Mouse (Mus musculus): ENCODE data around the gene Pikfyve. TPM values are rescaled to one million over a fixed set of nuclear protein-coding genes. Genes with fewer than 3 reads are reported as not detected.
"Not testable (repeated sequence)": the region's sequence is repeated elsewhere in the genome, so short reads cannot be mapped to it uniquely, and the experiment has no call there.

Gene Pikfyve
- polyA plus RNA-seq, 1 experiment from 2014 or later: 7.7 TPM

DNA sequence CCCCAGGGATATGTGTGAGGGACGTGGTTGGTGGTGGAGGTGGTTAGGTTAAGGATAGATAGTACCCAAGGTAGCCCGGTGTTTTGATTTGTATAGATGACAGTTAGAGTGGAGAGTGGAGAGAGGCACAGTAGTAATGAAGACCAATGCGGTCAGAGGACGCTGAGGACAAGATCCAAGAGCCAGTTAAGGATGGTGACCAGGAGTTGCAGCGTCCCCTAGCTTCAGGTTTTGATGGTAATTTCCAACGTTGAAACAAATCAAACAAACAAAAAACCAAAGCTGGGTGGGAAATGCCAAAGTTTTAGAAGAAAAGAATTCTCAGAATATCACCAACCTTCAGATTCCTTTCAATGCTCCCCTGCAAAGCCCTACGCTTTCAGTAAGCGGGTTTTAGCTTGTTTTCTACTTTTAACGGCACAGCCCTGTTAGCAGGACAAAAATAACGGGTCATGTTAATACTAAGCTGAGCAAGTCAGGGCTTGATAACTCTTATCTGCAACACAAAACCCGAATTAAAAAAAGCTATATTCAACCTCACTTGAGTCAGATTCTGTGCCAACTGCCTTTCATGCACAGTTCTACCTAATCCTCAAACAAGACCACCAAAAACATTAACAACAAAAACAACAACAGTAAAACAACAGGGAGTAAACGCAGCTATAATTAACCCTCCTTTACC is 818 bp upstream of the Pikfyve start:
- no peaks in the 10 kb centered on the region for H3K27me3 ChIP-seq (replicated peaks)
- no peak for ATAC-seq (ENCODE audit: insufficient read depth, low FRiP score, low read depth)
- H3K9me3 ChIP-seq: no peaks in the 10 kb centered on the region
- 25% methylated on average over 12 of the region's 12 CpGs for WGBS
- peak overlapping the region; percentile 91 for H3K4me3 ChIP-seq (replicated peaks)
- peak overlapping the region; percentile 22; the same call in 1 of the 2 replicates for H3K9ac ChIP-seq
- peaks cover 5% of the 10 kb centered on the region; the same call in 1 of the 2 replicates for H3K4me1 ChIP-seq
- H3K27ac ChIP-seq: no peak overlapping the region
- no peaks in the 10 kb centered on the region for H3K36me3 ChIP-seq
- peak overlapping the region; percentile 80 for H3K4me2 ChIP-seq

DNA sequence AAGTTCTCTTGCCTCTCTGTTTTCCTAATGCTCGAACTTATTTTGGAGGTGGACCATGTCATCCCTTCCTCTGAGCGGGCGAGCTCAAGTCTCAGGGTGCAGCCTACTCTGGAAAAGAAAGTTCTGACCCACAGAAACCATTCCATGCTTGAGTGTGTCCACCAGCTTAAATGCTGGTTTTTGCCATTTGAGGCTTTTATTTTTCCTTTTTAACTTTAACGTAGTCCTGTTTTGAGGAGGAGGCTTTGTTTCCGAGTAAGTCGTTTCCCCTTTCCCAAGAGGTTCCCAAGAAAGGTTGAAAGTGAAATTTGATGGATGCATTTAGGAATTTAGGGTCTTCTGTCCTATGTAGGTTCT is 569 bp downstream of the Pikfyve start:
- peak overlapping the region; percentile 91 for H3K4me3 ChIP-seq (replicated peaks)
- peak overlapping the region; percentile 71 for H3K4me2 ChIP-seq
- peak overlapping the region; percentile 76 for H3K9ac ChIP-seq
- no peaks in the 10 kb centered on the region for H3K36me3 ChIP-seq
- 0% methylated on average over 6 of the region's 6 CpGs for WGBS
- ATAC-seq (ENCODE audit: insufficient read depth, low FRiP score, low read depth): no peak
- H3K27me3 ChIP-seq (replicated peaks): no peaks in the 10 kb centered on the region
- H3K27ac ChIP-seq: peak overlapping the region; percentile 90
- no peaks in the 10 kb centered on the region for H3K9me3 ChIP-seq
- peaks cover 5% of the 10 kb centered on the region; the same call in 1 of the 2 replicates for H3K4me1 ChIP-seq

GRCm38 (mm10) chr1:65190172-65190571 is 3.7 kb downstream of the Pikfyve start:
- Histone ChIP-seq H3K9me3 (no peaks in the 10 kb centered on the region), H3K9ac (no peak overlapping the region), H3K4me2 (no peak overlapping the region), H3K36me3 (0 out of 2 replicates have a peak, but pooled peaks cover 8% of the 10 kb centered on the region), H3K4me3 (replicated peaks) (no peak overlapping the region), H3K27ac (no peak overlapping the region), H3K4me1 (peaks cover 5% of the 10 kb centered on the region; the same call in 1 of the 2 replicates), H3K27me3 (replicated peaks) (no peaks in the 10 kb centered on the region)
- 84% methylated on average over 4 of the region's 4 CpGs for WGBS
- no peak for ATAC-seq (ENCODE audit: insufficient read depth, low FRiP score, low read depth)

GRCm38 (mm10) chr1:65193226-65193625 is 6.7 kb downstream of the Pikfyve start:
- WGBS: 95% methylated on average over 2 of the region's 2 CpGs
- Histone ChIP-seq H3K4me3 (replicated peaks) (no peak overlapping the region), H3K27me3 (replicated peaks) (no peaks in the 10 kb centered on the region), H3K36me3 (0 out of 2 replicates have a peak, but pooled peaks cover 8% of the 10 kb centered on the region), H3K4me2 (no peak overlapping the region), H3K27ac (no peak overlapping the region), H3K9me3 (no peaks in the 10 kb centered on the region), H3K4me1 (no peaks in the 10 kb centered on the region), H3K9ac (no peak overlapping the region)
- no peak for ATAC-seq (ENCODE audit: insufficient read depth, low FRiP score, low read depth)

- Histone ChIP-seq H3K4me2 (no peak overlapping the region), H3K9ac (no peak overlapping the region), H3K27me3 (replicated peaks) (no peaks in the 10 kb centered on the region), H3K9me3 (no peaks in the 10 kb centered on the region), H3K27ac (no peak overlapping the region), H3K4me1 (no peaks in the 10 kb centered on the region), H3K4me3 (replicated peaks) (no peak overlapping the region), H3K36me3 (no peaks in the 10 kb centered on the region)
- 87% methylated on average over 2 of the region's 2 CpGs for WGBS
- ATAC-seq (ENCODE audit: insufficient read depth, low FRiP score, low read depth): no peak
These were observed 11.9 kb downstream of the Pikfyve start for GRCm38 (mm10) chr1:65198425-65198824.

DNA sequence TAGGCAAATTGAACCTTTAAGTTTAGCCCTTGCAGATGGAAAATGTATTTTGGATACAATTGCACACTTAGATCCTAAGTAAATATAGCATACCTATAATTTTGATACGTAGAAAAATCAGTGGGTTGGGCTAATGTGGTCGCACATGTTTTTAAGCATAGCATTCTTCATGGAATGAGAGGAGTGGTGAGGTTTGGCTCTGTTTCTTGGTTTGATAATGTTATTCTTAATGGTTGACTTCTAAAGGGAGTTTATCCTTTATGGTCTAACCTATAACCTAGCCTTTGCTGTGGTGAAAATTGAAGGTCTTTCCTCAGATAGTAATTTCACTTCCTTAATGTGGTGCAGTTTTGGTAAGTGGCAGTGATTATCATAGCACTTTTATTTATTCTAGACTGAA is 12.4 kb downstream of the Pikfyve start:
- H3K4me3 ChIP-seq (replicated peaks): no peak overlapping the region
- no peak overlapping the region for H3K9ac ChIP-seq
- no peak overlapping the region for H3K4me2 ChIP-seq
- WGBS: 93% methylated on average over 2 of the region's 2 CpGs
- H3K27me3 ChIP-seq (replicated peaks): no peaks in the 10 kb centered on the region
- no peaks in the 10 kb centered on the region for H3K36me3 ChIP-seq
- no peak overlapping the region for H3K27ac ChIP-seq
- H3K4me1 ChIP-seq: no peaks in the 10 kb centered on the region
- H3K9me3 ChIP-seq: no peaks in the 10 kb centered on the region
- no peak for ATAC-seq (ENCODE audit: insufficient read depth, low FRiP score, low read depth)

GRCm38 (mm10) chr1:65204299-65204698 is 17.8 kb downstream of the Pikfyve start:
- Histone ChIP-seq H3K4me2 (no peak overlapping the region), H3K4me1 (no peaks in the 10 kb centered on the region), H3K9ac (no peak overlapping the region), H3K27ac (no peak overlapping the region), H3K9me3 (no peaks in the 10 kb centered on the region), H3K36me3 (peaks cover 20% of the 10 kb centered on the region), H3K4me3 (replicated peaks) (no peak overlapping the region), H3K27me3 (replicated peaks) (no peaks in the 10 kb centered on the region)
- 81% methylated on average over 1 of the region's 1 CpGs for WGBS
- ATAC-seq (ENCODE audit: insufficient read depth, low FRiP score, low read depth): no peak

DNA sequence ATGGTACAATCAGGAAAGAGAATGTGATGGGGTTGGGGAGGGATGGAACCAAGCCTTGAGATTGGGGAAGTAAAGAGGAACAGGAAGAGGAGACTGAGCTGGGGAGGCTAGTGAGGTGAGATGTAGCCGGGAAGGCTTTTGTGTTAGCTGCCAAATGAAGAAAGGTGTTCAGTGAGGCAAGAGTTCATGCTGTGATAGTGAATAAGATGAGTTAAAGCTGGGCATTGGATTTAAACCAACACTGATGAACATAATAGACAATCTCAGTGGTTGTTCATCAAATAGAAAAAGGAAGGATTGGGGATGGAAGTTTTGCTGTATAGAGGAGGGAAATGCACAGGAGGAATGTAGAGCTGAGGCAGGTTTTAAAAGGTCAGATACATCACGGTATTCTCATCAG is 26.7 kb downstream of the Pikfyve start:
- H3K4me1 ChIP-seq: no peaks in the 10 kb centered on the region
- no peak overlapping the region for H3K9ac ChIP-seq
- no peaks in the 10 kb centered on the region for H3K9me3 ChIP-seq
- peaks cover 7% of the 10 kb centered on the region; the same call in 1 of the 2 replicates for H3K36me3 ChIP-seq
- ATAC-seq (ENCODE audit: insufficient read depth, low FRiP score, low read depth): no peak
- no peak overlapping the region for H3K4me2 ChIP-seq
- no peak overlapping the region for H3K27ac ChIP-seq
- no peaks in the 10 kb centered on the region for H3K27me3 ChIP-seq (replicated peaks)
- 88% methylated on average over 2 of the region's 2 CpGs for WGBS
- H3K4me3 ChIP-seq (replicated peaks): no peak overlapping the region

- 81% methylated on average over 2 of the region's 2 CpGs for WGBS
- no peaks in the 10 kb centered on the region for H3K9me3 ChIP-seq
- no peak overlapping the region for H3K9ac ChIP-seq
- H3K4me2 ChIP-seq: no peak overlapping the region
- no peaks in the 10 kb centered on the region for H3K27me3 ChIP-seq (replicated peaks)
- no peaks in the 10 kb centered on the region for H3K4me1 ChIP-seq
- H3K4me3 ChIP-seq (replicated peaks): no peak overlapping the region
- H3K36me3 ChIP-seq: peaks cover 5% of the 10 kb centered on the region
- no peak overlapping the region for H3K27ac ChIP-seq
- ATAC-seq (ENCODE audit: insufficient read depth, low FRiP score, low read depth): no peak
These were observed 31.1 kb downstream of the Pikfyve start for GRCm38 (mm10) chr1:65217567-65217966.

GRCm38 (mm10) chr1:65217972-65218371 is 31.5 kb downstream of the Pikfyve start:
- 93% methylated on average over 1 of the region's 1 CpGs for WGBS
- Histone ChIP-seq H3K27ac (no peak overlapping the region), H3K9me3 (no peaks in the 10 kb centered on the region), H3K9ac (no peak overlapping the region), H3K4me1 (no peaks in the 10 kb centered on the region), H3K4me3 (replicated peaks) (no peak overlapping the region), H3K36me3 (peaks cover 5% of the 10 kb centered on the region), H3K27me3 (replicated peaks) (no peaks in the 10 kb centered on the region), H3K4me2 (no peak overlapping the region)
- ATAC-seq (ENCODE audit: insufficient read depth, low FRiP score, low read depth): no peak

- Histone ChIP-seq H3K27ac (no peak overlapping the region), H3K9ac (no peak overlapping the region), H3K4me2 (no peak overlapping the region), H3K4me3 (replicated peaks) (no peak overlapping the region), H3K9me3 (no peaks in the 10 kb centered on the region), H3K4me1 (no peaks in the 10 kb centered on the region), H3K36me3 (peaks cover 11% of the 10 kb centered on the region), H3K27me3 (replicated peaks) (no peaks in the 10 kb centered on the region)
- WGBS: 92% methylated on average over 2 of the region's 2 CpGs
- no peak for ATAC-seq (ENCODE audit: insufficient read depth, low FRiP score, low read depth)
These were observed 37.2 kb downstream of the Pikfyve start for GRCm38 (mm10) chr1:65223654-65224053.

DNA sequence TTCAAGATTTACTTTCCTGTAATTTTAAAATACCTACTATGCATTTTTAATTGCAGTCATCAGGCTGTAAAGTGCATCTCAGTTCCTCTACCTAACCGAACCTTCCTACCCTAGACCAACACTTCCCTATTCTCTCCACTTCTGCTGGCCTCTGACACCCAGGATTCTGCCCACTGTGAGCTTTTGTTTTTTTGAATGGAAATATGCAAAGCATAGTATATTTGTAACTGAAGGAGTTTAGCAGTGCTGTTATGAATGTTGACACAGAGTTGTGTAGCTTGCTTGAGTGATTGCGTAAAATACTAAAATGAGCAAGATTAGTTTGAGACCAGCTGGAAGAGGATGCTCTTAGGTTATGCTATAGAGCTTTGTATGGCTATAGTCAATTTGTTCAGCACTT is 41.2 kb downstream of the Pikfyve start:
- Histone ChIP-seq H3K4me3 (replicated peaks) (no peak overlapping the region), H3K27ac (no peak overlapping the region), H3K9ac (no peak overlapping the region), H3K36me3 (0 out of 2 replicates have a peak, but pooled peaks cover 5% of the 10 kb centered on the region), H3K9me3 (no peaks in the 10 kb centered on the region), H3K27me3 (replicated peaks) (no peaks in the 10 kb centered on the region), H3K4me2 (no peak overlapping the region), H3K4me1 (no peaks in the 10 kb centered on the region)
- no peak for ATAC-seq (ENCODE audit: insufficient read depth, low FRiP score, low read depth)
- 92% methylated on average over 2 of the region's 2 CpGs for WGBS

DNA sequence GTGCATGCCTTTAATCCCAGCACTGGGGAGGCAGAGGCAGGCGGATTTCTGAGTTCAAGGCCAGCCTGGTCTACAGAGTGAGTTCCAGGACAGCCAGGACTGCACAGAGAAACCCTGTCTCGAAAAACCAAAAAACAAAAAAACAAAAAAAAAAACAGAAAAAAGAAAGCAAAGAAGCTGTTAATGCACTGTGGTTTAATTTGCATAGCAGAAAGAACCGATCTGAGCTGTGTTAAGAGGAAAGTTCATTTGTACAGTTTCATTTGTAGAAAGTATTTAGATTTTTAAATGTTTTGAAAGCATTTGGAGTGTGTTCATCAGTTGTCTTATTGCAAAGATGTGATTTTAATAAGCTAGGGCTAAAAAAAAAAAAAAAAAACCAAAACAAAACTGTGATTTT is 43.3 kb downstream of the Pikfyve start:
- ATAC-seq (ENCODE audit: insufficient read depth, low FRiP score, low read depth); H3K27ac ChIP-seq; H3K4me1 ChIP-seq; H3K36me3 ChIP-seq; H3K9me3 ChIP-seq; H3K9ac ChIP-seq; H3K27me3 ChIP-seq (replicated peaks); H3K4me3 ChIP-seq (replicated peaks); H3K4me2 ChIP-seq: not testable (repeated sequence)
- 87% methylated on average over 3 of the region's 3 CpGs for WGBS
